Mouse (Mus musculus) MEL (cell line): ENCODE data around the gene St6galnac1.

Experiments used
- BHLHE40 ChIP-seq: IDR thresholded peaks from 2 replicates; pipeline ENCODE4 v1.6.1; 2012; ENCODE audit warnings: low read depth, mild to moderate bottlenecking, inconsistent platforms, low read length, improper control_type of control experiment, borderline replicate concordance
- CHD2 ChIP-seq: IDR thresholded peaks from 2 replicates; pipeline ENCODE4 v1.6.1; 2011; ENCODE audit warnings: low read length, improper control_type of control experiment
- CTCF ChIP-seq, 3 experiments: IDR thresholded peaks in 2 of 3; conservative IDR thresholded peaks in 1 of 3; 2 replicates each; pipeline ENCODE4 v1.5.1; 2011 to 2012; ENCODE audit warnings: low read length in 3 of 3, low read depth in 2 of 3, mild to moderate bottlenecking in 2 of 3, improper control_type of control experiment in 1 of 3, inconsistent platforms in 1 of 3, mixed read lengths in 1 of 3, moderate library complexity in 1 of 3; ENCODE audit not compliant: control insufficient read depth in 1 of 3, insufficient read depth in 1 of 3, poor library complexity in 1 of 3, severe bottlenecking in 1 of 3
- ELF1 ChIP-seq: IDR thresholded peaks from 2 replicates; pipeline ENCODE4 v1.6.1; 2014; ENCODE audit warnings: low read depth, mild to moderate bottlenecking, inconsistent platforms, low read length, improper control_type of control experiment, moderate library complexity
- GABPA ChIP-seq: IDR thresholded peaks from 2 replicates; pipeline ENCODE4 v1.6.1; 2012; ENCODE audit warnings: low read depth, mild to moderate bottlenecking, inconsistent platforms, low read length, improper control_type of control experiment, moderate library complexity
- MAX ChIP-seq: IDR thresholded peaks from 2 replicates; pipeline ENCODE4 v1.6.1; 2011; ENCODE audit warnings: low read length, improper control_type of control experiment
- NELFE ChIP-seq: IDR thresholded peaks from 2 replicates; pipeline ENCODE4 v1.6.1; 2011; ENCODE audit warnings: low read depth, low read length, improper control_type of control experiment
- POLR2AphosphoS5 ChIP-seq: IDR thresholded peaks from 2 replicates; pipeline ENCODE4 v1.6.1; 2012; ENCODE audit warnings: low read depth, borderline replicate concordance, mild to moderate bottlenecking, inconsistent platforms, low read length, moderate library complexity, mixed read lengths
- RAD21 ChIP-seq: IDR thresholded peaks from 2 replicates; pipeline ENCODE4 v1.6.1; 2011; ENCODE audit warnings: mild to moderate bottlenecking, low read depth, low read length, improper control_type of control experiment
- SMC3 ChIP-seq: IDR thresholded peaks from 2 replicates; pipeline ENCODE4 v1.6.1; 2011; ENCODE audit warnings: low read depth, low read length, improper control_type of control experiment
- TAL1 ChIP-seq: IDR thresholded peaks from 2 replicates; pipeline ENCODE4 v1.6.1; 2012; ENCODE audit warnings: mild to moderate bottlenecking, inconsistent platforms, low read length, moderate library complexity, mixed read lengths
- ZKSCAN1 ChIP-seq: IDR thresholded peaks from 2 replicates; pipeline ENCODE4 v1.6.1; 2012; ENCODE audit warnings: low read depth, mild to moderate bottlenecking, inconsistent platforms, low read length, improper control_type of control experiment, moderate library complexity

DNA sequence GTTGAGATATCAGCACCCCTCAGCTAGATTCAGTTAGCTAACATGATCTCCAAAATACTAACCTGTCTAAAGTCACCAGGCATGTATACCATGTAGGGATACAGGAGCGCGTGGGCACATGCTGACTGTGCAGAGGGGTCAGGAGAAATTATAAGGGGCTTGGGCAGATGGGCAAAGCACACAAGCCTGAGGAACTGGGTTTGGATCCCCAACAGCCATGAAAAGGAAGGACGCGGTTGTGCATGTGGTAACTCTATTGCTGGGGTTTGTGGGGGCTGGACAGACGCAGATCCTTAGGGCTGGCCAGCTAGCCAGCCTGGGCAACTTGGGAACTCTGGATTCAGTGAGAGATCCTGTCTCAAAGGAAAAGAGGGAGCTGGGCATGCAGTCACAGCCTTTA lies 42.3 kb upstream of the St6galnac1 start:
- no peak for TF ChIP-seq TAL1
- TF ChIP-seq GABPA = no peak
- TF ChIP-seq SMC3 = no peak
- no peak for TF ChIP-seq MAX
- no peak for TF ChIP-seq NELFE
- TF ChIP-seq RAD21 = no peak
- no peak for TF ChIP-seq CTCF (IDR thresholded peaks at IDR 0.05 in 2 of 3, conservative IDR thresholded peaks at IDR 0.05 in 1 of 3; ENCODE audit: control insufficient read depth in 1 of 3, insufficient read depth in 1 of 3, low read depth in 2 of 3, low read length in 3 of 3, poor library complexity in 1 of 3, severe bottlenecking in 1 of 3)
- no peak for TF ChIP-seq ZKSCAN1
- TF ChIP-seq POLR2AphosphoS5 = no peak
- no peak for TF ChIP-seq CHD2
- no peak for TF ChIP-seq BHLHE40
- TF ChIP-seq ELF1 = no peak
